Mouse (Mus musculus) urinary bladder, postnatal 36 days (tissue): ENCODE measurements at regions not wholly inside any gene's neighbourhood (a gene's known extent, or its start where the extent isn't known, plus 50 kb on each side); places are given as distances from the start of the nearest gene placed in this dataset.
A peak's percentile ranks its signal among the peaks of the same experiment; 100 is the strongest.

Experiments used
- DNase-seq, 2 experiments: peaks; one replicate each; pipeline ENCODE4 v3.0.0; 2022; ENCODE audit warnings: low spot score in 2 of 2, mixed read lengths in 1 of 2

DNA sequence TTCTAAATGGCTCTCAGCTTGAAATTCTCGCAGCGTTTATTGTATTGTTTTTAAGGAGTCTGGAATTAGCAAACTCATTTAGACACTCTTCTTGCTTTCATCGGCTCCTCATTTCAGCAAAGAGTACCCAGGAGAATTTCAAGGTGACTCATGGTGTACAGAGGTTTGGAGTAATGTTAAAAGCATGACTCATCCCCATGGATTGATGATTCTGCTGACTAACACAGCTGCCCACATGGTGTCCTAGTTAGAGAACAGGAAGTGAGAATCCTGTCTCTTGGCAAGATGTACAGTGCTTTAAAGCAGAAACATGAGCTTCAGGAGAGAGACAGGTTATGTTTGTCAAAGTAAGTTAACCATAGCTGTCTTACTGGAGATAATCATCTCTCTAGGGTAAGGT, 1133.6 kb upstream of the Cited2 start:
- DNase-seq: peak in 1 of 2 experiments; percentile 2

DNA sequence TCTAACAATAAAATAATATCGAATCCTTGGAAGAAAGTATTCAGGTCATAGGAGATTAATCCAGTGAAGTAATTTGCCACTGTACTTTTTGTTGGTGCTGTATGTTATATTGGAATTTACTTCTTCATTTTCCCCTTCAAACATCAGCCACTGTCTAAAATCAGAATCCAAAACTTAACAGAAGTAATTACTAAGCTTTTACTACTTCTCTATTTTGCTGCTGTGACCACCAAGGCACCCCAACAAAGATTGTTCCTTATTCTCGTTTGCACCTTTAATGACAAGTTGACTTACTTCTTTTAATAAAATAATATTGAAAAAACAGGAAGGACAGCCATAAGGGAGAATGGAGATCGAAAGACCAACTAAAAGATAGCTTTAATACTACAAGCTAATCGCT, 1130.1 kb upstream of the Cited2 start:
- DNase-seq: no peak

DNA sequence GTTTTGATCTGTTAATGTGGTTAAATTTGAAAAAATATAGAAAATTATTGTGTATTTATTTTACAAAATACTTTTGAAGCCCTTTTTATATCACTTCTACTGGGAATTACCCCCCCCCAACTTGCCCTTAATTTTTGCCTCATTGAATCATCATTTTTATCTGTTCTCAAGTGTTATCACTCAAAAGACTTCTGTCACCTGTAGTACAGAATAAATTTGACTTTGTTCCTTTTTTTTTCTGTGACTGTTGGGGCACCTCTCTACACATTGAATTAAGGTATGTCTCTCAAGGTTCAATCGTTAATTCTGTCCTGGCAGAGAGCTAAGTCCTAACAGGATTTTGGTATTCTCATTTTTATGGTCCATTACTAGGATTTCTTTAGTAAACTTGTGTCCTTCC, 1123.0 kb upstream of the Cited2 start:
- DNase-seq: no peak

DNA sequence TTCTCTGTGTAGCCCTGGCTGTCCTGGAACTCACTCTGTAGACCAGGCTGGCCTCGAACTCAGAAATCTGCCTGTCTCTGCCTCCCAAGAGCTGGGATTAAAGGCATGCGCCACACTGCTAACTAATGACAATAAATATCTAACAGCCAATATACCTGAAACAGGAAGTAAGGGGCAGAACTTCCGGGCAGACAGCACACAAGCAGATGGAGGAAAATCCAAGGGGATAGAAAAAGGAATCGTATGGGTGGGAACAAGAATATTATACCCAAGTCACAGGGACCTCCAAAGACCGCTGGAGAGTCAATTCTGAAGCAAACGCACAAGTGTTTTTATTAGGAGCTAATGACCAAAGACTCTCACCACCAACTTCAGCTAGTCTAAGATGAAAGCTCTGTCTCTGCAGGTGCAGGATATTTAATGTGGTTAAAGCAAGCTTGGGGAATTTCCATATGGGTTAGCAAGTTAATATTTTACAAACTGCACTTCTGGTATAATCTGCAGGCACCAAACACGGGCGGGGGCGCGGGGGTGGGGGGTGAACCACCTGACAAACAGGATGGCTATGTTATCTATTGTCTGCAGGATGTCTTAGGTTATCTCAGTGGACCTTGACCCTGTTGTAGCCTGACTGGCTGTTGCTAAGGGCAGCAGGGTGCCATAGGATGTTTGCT, 1122.3 kb upstream of the Cited2 start:
- no peak for DNase-seq

DNA sequence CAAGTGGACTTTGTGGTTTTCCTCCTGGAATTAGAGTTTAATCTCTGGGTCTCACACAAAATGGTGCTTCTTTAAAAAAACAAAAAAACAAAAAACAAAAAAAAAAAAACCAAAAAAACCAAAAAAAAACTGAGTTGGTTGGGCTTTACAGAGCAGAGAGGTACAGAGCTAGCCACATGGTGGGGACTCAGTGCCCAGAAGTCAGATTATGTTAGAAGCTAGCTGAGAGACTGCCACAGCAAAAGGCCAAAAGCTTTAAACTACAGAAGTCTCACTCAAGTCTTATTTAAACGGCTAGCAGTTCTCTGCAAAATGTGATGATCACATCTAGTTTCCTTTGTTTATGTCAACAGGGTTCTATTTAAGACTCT, 1121.8 kb upstream of the Cited2 start:
- no peak for DNase-seq

DNA sequence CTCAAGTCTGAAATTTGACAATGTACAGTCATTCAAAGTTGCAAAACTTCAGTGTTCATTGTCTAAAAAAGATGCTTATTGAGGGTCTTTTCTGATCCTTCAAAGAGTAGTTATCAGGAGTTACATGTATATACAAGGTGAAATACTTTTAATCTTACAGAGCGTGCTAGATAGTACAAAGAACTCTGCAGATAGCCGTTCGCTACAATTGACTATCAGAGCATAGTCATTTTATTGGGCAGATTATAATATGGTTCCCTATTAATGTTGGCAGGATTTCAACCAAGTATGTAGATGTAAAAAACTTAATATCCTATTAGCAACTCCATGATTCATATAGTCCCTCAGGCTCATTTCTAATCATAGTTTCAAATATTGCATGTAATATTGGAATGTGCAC, 1114.7 kb upstream of the Cited2 start:
- no peak for DNase-seq

DNA sequence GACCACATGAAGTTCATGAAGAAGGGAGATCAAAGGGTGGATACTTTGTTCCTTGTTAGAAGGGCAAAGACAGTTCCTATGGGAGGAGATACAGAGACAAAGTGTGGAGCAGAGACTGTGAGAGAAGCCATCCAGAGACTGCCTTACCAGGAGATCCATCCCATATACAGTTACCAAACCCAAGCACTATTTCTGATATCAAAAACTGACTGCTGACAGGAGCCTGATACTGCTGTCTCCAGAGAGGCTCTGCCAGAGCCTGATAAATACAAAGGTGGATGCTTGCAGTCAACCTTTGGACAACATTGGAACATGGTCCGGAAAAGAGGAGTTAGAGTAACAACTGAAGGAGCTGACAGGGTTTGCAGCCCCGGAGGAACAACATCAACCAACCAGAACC, 1104.3 kb upstream of the Cited2 start:
- DNase-seq: no peak

DNA sequence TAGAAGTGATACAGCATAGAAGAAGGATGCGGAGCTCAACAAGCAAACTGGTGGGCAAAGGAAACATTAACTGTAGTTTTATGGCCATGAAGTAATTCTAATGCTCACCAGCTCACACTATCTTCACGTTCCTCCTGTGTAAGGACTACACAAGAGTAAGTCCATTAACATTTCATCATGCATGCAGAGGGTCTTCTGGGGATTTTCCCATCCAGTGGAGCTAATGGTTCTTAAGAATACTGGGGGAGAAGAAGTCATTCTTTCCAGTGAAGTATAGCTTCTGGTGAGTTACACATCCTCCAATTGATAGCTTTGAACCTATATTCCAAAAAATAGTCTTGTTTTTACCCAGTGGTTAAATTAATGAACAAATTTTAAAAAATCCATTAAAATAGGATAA, 1103.4 kb upstream of the Cited2 start:
- no peak for DNase-seq

DNA sequence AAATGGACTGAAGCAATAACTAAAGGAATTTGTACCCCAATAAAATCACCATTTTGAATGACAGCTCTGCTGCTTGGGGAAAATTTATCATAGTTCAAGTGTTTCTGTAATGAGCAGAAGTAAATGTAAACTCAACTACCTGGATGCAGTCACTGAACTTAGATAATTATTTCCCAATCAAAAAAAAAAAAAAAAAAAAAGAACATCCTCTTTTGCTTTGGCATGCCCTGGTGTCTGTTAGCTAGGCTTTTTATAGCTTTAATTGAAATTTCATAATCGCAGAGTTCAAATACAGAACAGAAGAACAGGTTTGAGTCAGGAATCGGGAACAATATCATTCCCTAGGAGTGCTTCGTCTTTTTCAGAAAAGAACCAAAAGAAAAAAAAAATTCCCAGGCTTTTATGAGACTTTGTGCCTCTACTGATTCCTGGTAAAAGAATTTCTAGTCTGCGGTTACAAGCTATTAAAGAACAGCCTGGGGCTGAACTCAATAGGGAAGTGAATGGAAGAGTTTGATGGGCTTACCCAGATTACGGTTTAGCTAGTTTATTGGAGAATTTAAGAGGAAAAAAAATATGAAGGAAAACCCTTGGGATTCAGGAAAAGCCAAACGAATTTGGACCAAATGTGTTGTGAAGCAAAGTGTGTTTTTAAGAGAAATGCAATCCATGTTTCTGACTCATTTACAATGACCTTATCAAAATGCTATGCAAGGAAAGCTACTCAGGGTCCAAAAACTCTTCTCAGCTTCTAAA, 1102.0 kb upstream of the Cited2 start:
- DNase-seq: no peak

DNA sequence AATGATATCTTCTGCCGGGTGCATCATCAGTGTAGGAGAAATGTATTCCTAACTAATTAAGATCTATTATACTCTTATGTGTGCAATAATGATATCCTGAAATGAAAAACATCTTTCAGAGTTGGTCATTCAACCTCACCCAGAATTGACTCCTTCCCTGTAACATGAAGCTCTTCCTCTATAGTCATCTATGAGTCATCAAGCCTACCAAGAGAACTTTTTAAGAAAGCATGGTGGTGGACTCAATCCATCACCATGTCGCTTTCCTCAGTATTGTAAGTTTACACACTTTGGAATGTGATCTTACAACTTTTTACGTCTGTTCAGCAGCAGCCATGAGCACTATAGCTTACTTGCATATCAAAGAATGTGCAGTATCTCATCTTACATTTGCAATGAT, 1100.2 kb upstream of the Cited2 start:
- DNase-seq: no peak

DNA sequence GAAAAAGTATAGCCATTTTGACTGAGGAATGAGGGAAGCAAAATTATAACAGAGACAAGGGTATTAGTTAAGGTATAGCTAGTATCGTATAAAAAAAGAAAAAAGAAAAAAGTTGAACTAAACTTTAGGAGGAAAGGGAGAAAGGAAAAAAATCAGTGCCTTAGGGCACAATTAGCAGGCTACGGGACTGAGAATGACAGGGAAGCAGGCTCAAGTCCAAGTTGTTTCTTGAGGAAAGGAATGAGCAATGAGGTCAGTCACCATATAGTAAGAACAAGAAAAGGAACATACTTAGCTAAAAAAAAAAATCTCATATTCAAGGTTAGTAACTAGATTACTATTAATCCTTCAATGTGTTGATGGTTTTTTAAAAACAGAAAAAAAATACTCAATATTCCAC, 1089.8 kb upstream of the Cited2 start:
- no peak for DNase-seq

DNA sequence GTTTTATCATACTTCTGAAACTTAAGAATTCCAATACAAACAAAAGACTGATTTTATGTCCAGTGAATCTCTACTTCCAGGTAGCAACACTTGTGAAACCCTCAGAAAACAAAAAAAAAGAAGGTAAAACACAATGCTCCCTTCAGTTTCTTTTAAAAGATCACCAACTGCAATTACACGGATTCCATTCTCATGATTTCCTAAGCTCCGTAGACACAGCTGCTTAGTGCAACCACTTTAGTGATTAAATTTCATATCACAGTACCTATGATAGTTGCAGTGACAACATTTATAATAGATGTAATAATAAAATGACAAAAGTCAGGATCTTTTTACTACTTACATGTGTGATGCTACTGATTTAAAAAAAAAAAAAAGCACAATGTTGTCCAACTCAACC, 1087.6 kb upstream of the Cited2 start:
- DNase-seq: no peak

DNA sequence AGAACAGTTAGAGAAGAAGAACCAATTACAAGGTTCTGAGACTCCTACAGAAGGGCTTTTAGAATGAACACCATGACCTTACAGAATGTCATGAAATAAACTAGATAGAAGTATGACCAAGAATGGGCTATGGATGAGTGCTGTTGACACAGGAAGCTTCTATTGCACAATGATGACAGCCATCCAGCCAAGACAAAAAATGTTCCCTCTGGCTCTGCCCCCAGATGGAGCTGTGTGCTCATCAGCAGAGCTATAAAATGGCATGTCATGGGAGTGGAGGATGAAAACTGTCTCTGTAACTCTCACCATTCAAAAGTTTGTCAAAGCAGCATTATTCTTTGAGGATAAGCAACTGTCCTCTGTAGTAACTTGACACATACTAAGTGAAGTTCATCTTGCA, 1086.0 kb upstream of the Cited2 start:
- DNase-seq: peak in 1 of 2 experiments; percentile 59

DNA sequence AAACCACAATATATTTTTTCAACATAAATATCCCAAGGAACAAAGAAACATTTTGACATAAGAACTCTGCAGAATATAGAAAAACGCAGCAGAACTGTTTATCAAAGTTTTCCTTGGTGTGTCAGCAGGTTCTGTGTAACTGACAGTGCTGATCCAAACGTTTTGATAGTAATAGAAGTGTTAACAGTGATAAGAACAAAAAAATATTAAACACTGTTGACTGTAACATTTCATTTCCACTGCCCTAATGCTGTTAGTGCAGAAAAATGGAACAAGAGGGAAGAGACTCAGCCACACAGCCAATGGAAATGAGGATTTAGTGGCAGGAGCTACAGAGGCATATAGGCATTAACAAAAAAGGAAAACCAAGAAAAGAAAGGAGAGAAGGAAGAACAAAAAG, 1084.9 kb upstream of the Cited2 start:
- DNase-seq: no peak

DNA sequence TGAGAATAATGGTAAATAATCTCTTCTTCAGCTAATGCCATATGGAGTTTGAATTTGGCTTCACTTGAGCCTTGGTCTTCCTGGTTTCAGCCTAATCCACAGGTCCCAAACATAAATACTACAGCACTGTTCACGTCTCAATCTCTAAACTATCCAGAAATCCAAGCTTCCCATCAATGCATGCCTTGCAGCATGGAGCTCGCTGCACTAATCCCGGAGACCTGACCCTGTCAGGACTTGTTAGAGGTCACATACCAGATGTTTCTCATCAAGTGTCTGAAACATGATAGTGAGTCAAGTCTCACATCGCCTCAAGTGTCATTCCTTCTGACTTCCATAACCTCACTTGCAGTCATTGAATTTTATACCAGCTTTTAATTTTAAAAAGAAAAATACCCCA, 1082.9 kb upstream of the Cited2 start:
- DNase-seq: no peak

DNA sequence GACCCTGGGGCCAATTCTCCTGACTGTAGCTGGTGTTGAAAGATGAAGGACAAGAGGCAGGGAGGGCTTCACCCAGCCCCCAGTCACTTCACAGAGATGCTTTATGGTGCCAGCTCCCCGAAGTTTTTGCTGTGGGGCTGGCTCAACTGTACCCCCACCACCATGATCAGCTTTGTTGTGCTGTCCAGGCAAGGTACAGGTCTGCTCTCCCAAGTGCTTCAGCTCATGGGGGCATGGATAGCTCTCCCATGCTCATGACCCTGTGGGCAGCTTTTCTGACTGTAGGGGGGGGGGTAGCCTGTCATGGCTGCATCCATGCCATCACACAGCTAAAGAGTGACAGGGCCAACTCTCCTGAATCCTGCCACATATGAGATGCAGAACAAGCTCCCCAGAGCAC, 1072.9 kb upstream of the Cited2 start:
- DNase-seq: no peak

DNA sequence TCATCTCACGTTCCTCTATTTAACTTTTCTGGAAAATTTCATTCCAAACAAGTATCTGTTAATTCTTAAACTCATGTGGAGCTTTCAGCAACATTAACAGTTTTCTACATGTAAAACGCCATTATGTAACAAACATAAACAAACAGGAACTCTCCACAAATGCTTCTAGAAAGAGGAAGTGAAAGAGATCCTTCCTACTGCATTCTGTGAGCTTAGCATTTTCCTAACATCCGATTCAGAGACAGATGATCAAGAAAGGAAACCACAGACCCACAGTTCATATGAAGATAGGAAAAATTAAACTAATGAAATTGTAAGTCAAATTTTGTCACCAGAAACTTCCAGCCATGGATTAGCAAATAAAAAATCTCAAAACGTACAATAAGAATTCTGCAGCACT, 1070.6 kb upstream of the Cited2 start:
- DNase-seq: no peak

DNA sequence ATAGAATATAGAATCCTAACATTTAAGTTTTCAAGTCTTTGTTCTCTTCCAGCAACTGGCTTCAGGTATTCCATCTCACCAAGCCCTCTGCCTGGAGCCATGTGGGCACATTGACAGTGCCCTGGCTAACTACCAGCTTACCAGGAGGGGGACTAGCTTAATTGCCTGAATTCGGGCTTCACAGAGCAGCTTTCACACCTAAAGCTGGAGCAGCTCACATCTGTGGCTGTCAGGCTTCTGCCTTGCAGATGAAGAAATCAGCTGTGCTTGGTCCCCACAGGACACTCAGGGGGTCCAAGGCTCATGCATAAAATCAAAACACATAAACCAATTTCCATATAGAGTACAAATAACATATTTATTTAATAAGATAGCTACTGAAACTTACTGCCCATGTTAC, 1058.5 kb upstream of the Cited2 start:
- DNase-seq: no peak

DNA sequence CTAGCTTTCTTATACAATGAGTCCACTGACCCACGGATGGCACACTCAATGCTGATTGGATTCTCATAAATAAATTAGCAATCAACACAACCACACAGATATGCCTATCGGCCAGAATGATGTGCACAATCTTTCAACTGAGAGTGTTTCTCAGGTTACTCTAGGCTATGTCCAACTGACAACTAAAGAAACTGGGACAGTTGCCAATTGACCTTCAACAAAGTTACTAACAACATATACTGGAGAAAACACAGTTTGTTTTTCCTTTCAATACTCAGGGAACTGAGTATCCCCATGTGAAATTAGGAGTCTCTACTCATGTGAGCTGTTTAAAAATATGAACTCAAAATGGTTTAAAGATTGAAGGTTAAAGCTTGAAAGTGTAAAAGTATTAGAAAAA, 1052.7 kb upstream of the Cited2 start:
- no peak for DNase-seq

DNA sequence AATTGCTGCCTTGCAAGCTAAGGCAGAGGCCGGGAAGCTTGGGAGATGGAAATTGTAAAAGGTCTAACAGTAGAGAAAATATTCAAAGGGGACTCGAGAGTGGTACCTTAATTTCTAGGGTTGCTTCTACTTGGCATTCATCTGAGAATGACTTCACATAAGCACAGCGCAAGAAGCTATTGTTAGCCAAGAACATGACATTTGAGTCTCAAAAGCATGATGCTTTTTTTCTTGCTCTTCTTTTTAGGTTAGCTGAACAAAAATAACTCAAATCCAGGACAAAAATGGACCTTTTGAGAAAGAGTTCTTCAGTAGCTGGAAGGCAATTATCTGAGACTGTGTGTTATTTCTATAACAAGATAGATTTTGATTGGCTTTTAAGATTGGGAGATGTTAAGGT, 1042.0 kb upstream of the Cited2 start:
- DNase-seq: no peak

DNA sequence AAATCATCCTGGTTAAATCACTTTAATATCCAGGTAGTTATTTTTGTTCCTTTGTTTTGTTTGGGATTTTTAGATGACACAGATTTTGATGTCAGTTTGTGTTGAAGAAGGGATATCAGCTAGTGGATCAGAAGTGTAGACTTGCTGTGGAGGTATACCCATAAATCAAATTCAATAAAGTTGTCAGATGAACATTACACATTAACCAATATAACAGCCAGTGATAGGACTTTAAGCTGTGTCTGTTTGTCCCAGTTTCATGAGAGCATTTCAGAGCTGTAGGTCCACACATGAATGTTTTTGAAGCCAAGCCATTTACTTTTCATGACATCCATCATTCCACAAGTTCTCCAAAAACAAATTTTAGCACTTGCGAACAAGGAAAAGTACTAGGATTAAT, 1037.7 kb upstream of the Cited2 start:
- no peak for DNase-seq

DNA sequence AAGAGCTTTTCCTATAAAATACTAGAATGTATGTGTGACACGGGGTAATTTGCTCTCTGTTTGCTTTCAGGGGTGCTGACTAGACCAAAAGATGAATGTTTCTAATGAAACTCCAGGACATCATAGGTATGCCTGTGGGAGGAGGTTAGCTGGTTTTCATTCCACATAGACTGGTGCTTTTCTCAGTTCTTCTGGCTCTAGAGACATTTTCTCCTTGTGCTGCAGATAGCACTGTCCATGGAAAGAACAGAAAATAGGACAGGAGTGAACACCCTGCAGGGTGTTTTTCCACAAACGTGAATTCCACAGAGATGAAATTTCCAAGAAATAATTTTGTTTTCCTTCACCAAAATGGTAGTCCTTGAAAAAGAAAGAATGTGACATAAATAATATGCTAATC, 1016.0 kb upstream of the Cited2 start:
- DNase-seq: no peak

DNA sequence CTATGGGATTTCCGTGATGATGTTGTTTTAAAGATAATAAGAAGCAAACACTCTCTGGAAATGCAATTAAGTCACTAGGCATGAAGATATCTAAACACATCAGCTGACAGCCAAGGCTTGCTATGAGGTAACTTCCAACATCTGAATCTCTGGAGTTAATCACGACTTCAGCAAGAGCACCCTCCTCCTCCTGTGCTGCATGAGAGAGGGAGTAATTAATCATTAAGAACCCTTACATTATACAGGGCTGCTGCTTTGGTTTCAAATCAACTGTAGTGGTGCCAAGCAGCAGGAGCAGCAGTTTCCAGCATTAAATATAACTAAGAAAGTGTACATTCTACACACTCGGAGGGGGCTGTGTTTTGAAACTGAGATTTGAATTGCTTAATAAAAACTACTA, 1009.9 kb upstream of the Cited2 start:
- no peak for DNase-seq

DNA sequence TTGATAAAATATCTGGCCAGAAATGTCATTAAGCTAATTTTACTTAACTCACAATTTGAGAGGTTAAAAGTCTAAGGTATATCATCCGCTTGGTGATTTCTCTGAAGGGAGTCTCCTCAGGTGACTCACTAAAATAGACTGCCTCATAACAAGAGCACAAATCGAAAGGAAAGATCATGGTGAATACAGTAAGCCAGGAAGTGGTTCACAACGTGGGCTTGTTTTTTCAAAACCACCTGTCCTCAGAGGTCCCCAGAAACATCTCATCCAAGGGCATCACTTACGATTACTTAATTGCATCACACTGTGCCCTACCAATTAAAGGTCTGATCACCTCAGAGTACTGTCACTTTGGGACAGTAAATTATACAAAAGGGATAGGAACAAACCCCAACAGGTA, 1009.0 kb upstream of the Cited2 start:
- DNase-seq: no peak
